11 mouse cellular contexts compared by ENCODE assay signal in genomic region chr4:57919494-57920423, GRCm38 (mm10). TPM values are rescaled to one million over a fixed set of nuclear protein-coding genes. Genes with fewer than 3 reads are reported as not detected.
DNase-seq lines count a peak whose midpoint lies in the region; ATAC-seq lines count a peak whose summit lies in the region.
"Had no signal": no experiment of that assay in that cellular context is flagged by ENCODE, and none has a peak within 500 bp of the region (broad histone marks: within the 10 kb centered on the region; RNA-seq: fewer than 3 reads in every experiment).

No protein-coding gene starts in this region.

- no peaks in the 10 kb centered on the region for H3K36me3 ChIP-seq in hindbrain, embryonic 11.5 days (ENCODE audit: control insufficient read depth, insufficient read depth, low read length)
- no peaks in the 10 kb centered on the region for H3K36me3 ChIP-seq in hindbrain, embryonic 16.5 days (ENCODE audit: control insufficient read depth, insufficient read depth, low read length)
- H3K36me3 ChIP-seq in neural tube, embryonic 11.5 days (ENCODE audit: control insufficient read depth, insufficient read depth, low read length): no peaks in the 10 kb centered on the region
- no peaks in the 10 kb centered on the region for H3K36me3 ChIP-seq in neural tube, embryonic 15.5 days
- no peaks in the 10 kb centered on the region for H3K36me3 ChIP-seq in forebrain, embryonic 11.5 days (ENCODE audit: control insufficient read depth, insufficient read depth, low read length)
- H3K36me3 ChIP-seq: stomach, embryonic 15.5 days had no signal

- no peak overlapping the region for H3K27ac ChIP-seq in hindbrain, embryonic 11.5 days (ENCODE audit: low read depth, low read length)
- no peak overlapping the region for H3K27ac ChIP-seq in hindbrain, embryonic 16.5 days (ENCODE audit: low read depth, low read length)
- no peak overlapping the region for H3K27ac ChIP-seq in neural tube, embryonic 11.5 days (ENCODE audit: low read depth, low read length)
- no peak overlapping the region for H3K27ac ChIP-seq in neural tube, embryonic 15.5 days (replicated peaks)
- no peak overlapping the region for H3K27ac ChIP-seq in forebrain, embryonic 11.5 days (ENCODE audit: low read depth, low read length)
- H3K27ac ChIP-seq: macrophage; stomach, embryonic 15.5 days had no signal

- H3K4me1 ChIP-seq in hindbrain, embryonic 11.5 days (replicated peaks; ENCODE audit: control insufficient read depth, insufficient read depth, low read length): 0 out of 2 replicates have a peak, but pooled peaks cover 3% of the 10 kb centered on the region
- H3K4me1 ChIP-seq in hindbrain, embryonic 16.5 days (ENCODE audit: control insufficient read depth, insufficient read depth, low read depth, low read length): peaks cover 10% of the 10 kb centered on the region; the same call in 1 of the 2 replicates
- H3K4me1 ChIP-seq in neural tube, embryonic 11.5 days (ENCODE audit: control insufficient read depth, insufficient read depth, low read length): peaks cover 7% of the 10 kb centered on the region
- H3K4me1 ChIP-seq in neural tube, embryonic 15.5 days: peaks cover 9% of the 10 kb centered on the region
- H3K4me1 ChIP-seq in forebrain, embryonic 11.5 days (replicated peaks; ENCODE audit: control insufficient read depth, insufficient read depth, low read length): no peaks in the 10 kb centered on the region

- H3K9ac ChIP-seq in hindbrain, embryonic 11.5 days (ENCODE audit: low read depth, low read length): no peak overlapping the region
- no peak overlapping the region for H3K9ac ChIP-seq in hindbrain, embryonic 16.5 days (ENCODE audit: low read depth, low read length)
- no peak overlapping the region for H3K9ac ChIP-seq in neural tube, embryonic 11.5 days (ENCODE audit: low read length)
- no peak overlapping the region for H3K9ac ChIP-seq in neural tube, embryonic 15.5 days (replicated peaks)
- no peak overlapping the region for H3K9ac ChIP-seq in forebrain, embryonic 11.5 days (ENCODE audit: low read length)
- H3K9ac ChIP-seq: stomach, embryonic 15.5 days had no signal

- H3K27me3 ChIP-seq in hindbrain, embryonic 11.5 days (ENCODE audit: control insufficient read depth, insufficient read depth, low read length): no peaks in the 10 kb centered on the region
- no peaks in the 10 kb centered on the region for H3K27me3 ChIP-seq in hindbrain, embryonic 16.5 days (replicated peaks; ENCODE audit: control insufficient read depth, insufficient read depth, low read length)
- H3K27me3 ChIP-seq in neural tube, embryonic 11.5 days (ENCODE audit: control insufficient read depth, insufficient read depth, low read length): 0 out of 2 replicates have a peak, but pooled peaks cover 2% of the 10 kb centered on the region
- H3K27me3 ChIP-seq in neural tube, embryonic 15.5 days (replicated peaks): no peaks in the 10 kb centered on the region
- no peaks in the 10 kb centered on the region; the same call in 1 of the 2 replicates for H3K27me3 ChIP-seq in forebrain, embryonic 11.5 days (ENCODE audit: control insufficient read depth, insufficient read depth, low read length)
- H3K27me3 ChIP-seq: stomach, embryonic 15.5 days had no signal

- no peaks in the 10 kb centered on the region for H3K9me3 ChIP-seq in hindbrain, embryonic 11.5 days (ENCODE audit: control insufficient read depth, low read length)
- H3K9me3 ChIP-seq in hindbrain, embryonic 16.5 days (ENCODE audit: control insufficient read depth, low read length): no peaks in the 10 kb centered on the region
- H3K9me3 ChIP-seq in neural tube, embryonic 11.5 days (ENCODE audit: control insufficient read depth, low read length): no peaks in the 10 kb centered on the region
- no peaks in the 10 kb centered on the region for H3K9me3 ChIP-seq in neural tube, embryonic 15.5 days (replicated peaks)
- no peaks in the 10 kb centered on the region for H3K9me3 ChIP-seq in forebrain, embryonic 11.5 days (ENCODE audit: control insufficient read depth, low read length)
- H3K9me3 ChIP-seq: stomach, embryonic 15.5 days had no signal

- 18% methylated on average over 8 of the region's 8 CpGs for WGBS in hindbrain, embryonic 11.5 days
- WGBS in hindbrain, embryonic 16.5 days: 18% methylated on average over 8 of the region's 8 CpGs
- WGBS in neural tube, embryonic 11.5 days: 14% methylated on average over 8 of the region's 8 CpGs
- 16% methylated on average over 8 of the region's 8 CpGs for WGBS in neural tube, embryonic 15.5 days
- WGBS in forebrain, embryonic 11.5 days: 12% methylated on average over 8 of the region's 8 CpGs

- no peak overlapping the region for H3K4me3 ChIP-seq in hindbrain, embryonic 11.5 days (ENCODE audit: low read depth, low read length)
- no peak overlapping the region for H3K4me3 ChIP-seq in hindbrain, embryonic 16.5 days (ENCODE audit: low read length)
- no peak overlapping the region for H3K4me3 ChIP-seq in neural tube, embryonic 11.5 days (ENCODE audit: low read depth, low read length)
- no peak overlapping the region for H3K4me3 ChIP-seq in neural tube, embryonic 15.5 days (replicated peaks)
- H3K4me3 ChIP-seq in forebrain, embryonic 11.5 days (ENCODE audit: low read depth, low read length): no peak overlapping the region
- H3K4me3 ChIP-seq: stomach, embryonic 15.5 days had no signal

- no peak overlapping the region for H3K4me2 ChIP-seq in hindbrain, embryonic 11.5 days (replicated peaks; ENCODE audit: low read depth, low read length)
- no peak overlapping the region for H3K4me2 ChIP-seq in hindbrain, embryonic 16.5 days (ENCODE audit: low read length)
- H3K4me2 ChIP-seq in neural tube, embryonic 11.5 days (ENCODE audit: low read depth): no peak overlapping the region
- no peak overlapping the region for H3K4me2 ChIP-seq in neural tube, embryonic 15.5 days
- H3K4me2 ChIP-seq in forebrain, embryonic 11.5 days (ENCODE audit: low read depth, low read length, severe bottlenecking): no peak overlapping the region
- H3K4me2 ChIP-seq: stomach, embryonic 15.5 days had no signal

- ATAC-seq in hindbrain, embryonic 11.5 days (ENCODE audit: low FRiP score): 0 out of 2 replicates have a peak, but pooled peaks have one; percentile 35
- ATAC-seq in hindbrain, embryonic 16.5 days: no peak
- peak; percentile 42; the same call in 1 of the 2 replicates for ATAC-seq in neural tube, embryonic 11.5 days (ENCODE audit: insufficient read depth, low FRiP score, low TSS enrichment)
- no peak for ATAC-seq in neural tube, embryonic 15.5 days (ENCODE audit: low FRiP score)
- peak; percentile 72 for ATAC-seq in forebrain, embryonic 11.5 days (replicated peaks; ENCODE audit: low FRiP score)

- no peak for DNase-seq in hindbrain, embryonic 11.5 days (ENCODE audit: low spot score)
- DNase-seq in neural tube, embryonic 11.5 days (ENCODE audit: low spot score): peak; percentile 13
- DNase-seq in forebrain, embryonic 11.5 days (ENCODE audit: low spot score): peak; percentile 62
- peak; percentile 53 for DNase-seq in mesoderm, embryonic 11.5 days (ENCODE audit: low read depth, low spot score)
- no peak for DNase-seq in layer of hippocampus, postnatal 10 days (ENCODE audit: low spot score in 2 of 2)
- DNase-seq in frontal cortex, postnatal 25 days (ENCODE audit: low spot score in 2 of 2): no peak
- DNase-seq: gastrocnemius, postnatal 10 days had no signal

RNA-seq across cellular contexts. Expression of gene D630039A03Rik, which starts 3.7 kb away (rescaled TPM):
- 0.13 and 0.31 TPM in 2 replicates for polyA plus RNA-seq in hindbrain, embryonic 11.5 days (2014; fragmentation: Nextera tagmentation; extraction: Ambion mirVana)
- polyA plus RNA-seq in hindbrain, embryonic 16.5 days (2015; fragmentation: Nextera tagmentation; extraction: Ambion mirVana): 0.10 and 0.30 TPM in 2 replicates
- polyA plus RNA-seq in neural tube, embryonic 11.5 days (2014; fragmentation: Nextera tagmentation; extraction: Ambion mirVana): 0.43 and 0.65 TPM in 2 replicates
- 0.36 and 0.74 TPM in 2 replicates for polyA plus RNA-seq in neural tube, embryonic 15.5 days (2015; fragmentation: Nextera tagmentation; extraction: Ambion mirVana)
- not detected in 2 replicates for polyA plus RNA-seq in forebrain, embryonic 11.5 days (2014; fragmentation: Nextera tagmentation; extraction: Ambion mirVana)
- under 1 TPM; 0.33 to 0.43 TPM for total RNA-seq in layer of hippocampus, postnatal 10 days (2021)
- polyA plus RNA-seq: macrophage had no signal

RNA-seq across cellular contexts. Expression of gene Txn1, which starts 36.5 kb away (rescaled TPM):
- polyA plus RNA-seq in hindbrain, embryonic 11.5 days (2014; fragmentation: Nextera tagmentation; extraction: Ambion mirVana): 393 and 394 TPM in 2 replicates
- 283 and 334 TPM in 2 replicates for polyA plus RNA-seq in hindbrain, embryonic 16.5 days (2015; fragmentation: Nextera tagmentation; extraction: Ambion mirVana)
- 358 and 384 TPM in 2 replicates for polyA plus RNA-seq in neural tube, embryonic 11.5 days (2014; fragmentation: Nextera tagmentation; extraction: Ambion mirVana)
- polyA plus RNA-seq in neural tube, embryonic 15.5 days (2015; fragmentation: Nextera tagmentation; extraction: Ambion mirVana): 325 and 355 TPM in 2 replicates
- 392 and 414 TPM in 2 replicates for polyA plus RNA-seq in forebrain, embryonic 11.5 days (2014; fragmentation: Nextera tagmentation; extraction: Ambion mirVana)
- 100 to 1,000 TPM; 202 to 209 TPM for total RNA-seq in layer of hippocampus, postnatal 10 days (2021)

Comparison
In these comparisons a context has a peak if more than half of its experiments do, and no peak if none do; other contexts are left out.
1. ATAC-seq: peak in hindbrain, embryonic 11.5 days (single experiment), neural tube, embryonic 11.5 days (single experiment) and forebrain, embryonic 11.5 days (single experiment); none in hindbrain, embryonic 16.5 days (single experiment) and neural tube, embryonic 15.5 days (single experiment).
2. DNase-seq: peak in neural tube, embryonic 11.5 days (single experiment), forebrain, embryonic 11.5 days (single experiment) and mesoderm, embryonic 11.5 days (single experiment); none in hindbrain, embryonic 11.5 days (single experiment), layer of hippocampus, postnatal 10 days (0 of 2) and frontal cortex, postnatal 25 days (0 of 2).